7 mouse cellular contexts compared by ENCODE assay signal in the genomic region with DNA sequence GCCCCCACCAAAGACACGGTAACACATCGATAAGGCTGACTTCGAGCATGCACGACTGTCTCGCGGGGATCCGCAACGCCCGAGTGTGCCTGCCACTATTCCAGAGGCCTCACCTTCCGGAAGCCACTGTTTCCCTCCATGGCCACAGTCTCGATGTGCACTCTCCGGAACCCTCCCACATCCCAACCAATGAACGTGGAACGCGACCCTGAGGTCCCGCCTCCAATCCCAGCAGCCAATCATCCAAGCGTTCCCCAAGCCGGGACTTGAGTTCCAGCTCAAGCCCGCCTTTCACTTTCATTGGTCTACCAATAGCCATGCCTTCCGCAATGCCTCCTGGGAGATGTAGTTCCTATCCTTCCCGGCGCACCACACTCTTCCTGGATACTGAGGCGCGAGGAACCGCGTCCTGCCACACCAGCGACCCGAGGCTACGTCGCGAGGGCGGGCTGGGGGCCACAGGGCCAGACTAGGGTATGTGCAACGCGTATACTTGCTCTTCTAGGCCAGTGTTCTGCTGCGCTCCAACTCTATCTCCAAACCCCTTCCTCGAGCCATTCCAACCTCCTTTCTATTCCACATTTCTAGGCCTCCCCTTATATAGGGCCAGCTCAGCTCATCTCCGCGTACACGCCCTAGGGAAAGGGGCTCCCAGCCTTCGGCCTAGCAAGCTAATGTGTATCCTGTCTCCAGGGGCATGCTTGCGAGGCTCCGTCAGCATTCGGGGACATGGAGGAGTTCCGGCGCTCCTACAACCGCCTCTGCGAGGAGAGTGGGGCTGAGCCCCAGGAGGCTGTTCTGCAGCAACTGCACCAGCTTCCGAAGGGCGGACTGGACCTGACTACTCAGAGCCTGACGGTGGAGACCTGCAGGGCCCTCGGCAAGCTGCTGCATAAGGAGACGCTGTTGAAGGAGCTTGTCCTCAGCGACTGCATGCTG. TPM values are rescaled to one million over a fixed set of nuclear protein-coding genes. Genes with fewer than 3 reads are reported as not detected.
DNase-seq lines count a peak whose midpoint lies in the region; ATAC-seq lines count a peak whose summit lies in the region.

A gene (minus strand): TSS at position 159 of the 939 bp plus-strand sequence.
A gene (plus strand): TSS at position 346 of the 939 bp plus-strand sequence.

- no peaks in the 10 kb centered on the region; the same call in none of the 2 replicates for H3K36me3 ChIP-seq in embryonic facial prominence, embryonic 11.5 days (replicated peaks; ENCODE audit: control insufficient read depth, insufficient read depth, low read depth, low read length)
- H3K36me3 ChIP-seq in limb, embryonic 10.5 days: peaks cover 67% of the 10 kb centered on the region
- H3K36me3 ChIP-seq in midbrain, embryonic 13.5 days: peaks cover 59% of the 10 kb centered on the region

- H3K4me2 ChIP-seq in embryonic facial prominence, embryonic 11.5 days (ENCODE audit: low read depth, low read length): peak within 1 kb of the TSS; percentile 97
- peak within 1 kb of the TSS; percentile 99 for H3K4me2 ChIP-seq in midbrain, embryonic 13.5 days (replicated peaks)

- no peaks in the 10 kb centered on the region for H3K27me3 ChIP-seq in embryonic facial prominence, embryonic 11.5 days (ENCODE audit: control insufficient read depth, insufficient read depth, low read length)
- H3K27me3 ChIP-seq in limb, embryonic 10.5 days (ENCODE audit: low read depth, poor library complexity, severe bottlenecking): no peaks in the 10 kb centered on the region
- no peaks in the 10 kb centered on the region for H3K27me3 ChIP-seq in midbrain, embryonic 13.5 days

- H3K27ac ChIP-seq in embryonic facial prominence, embryonic 11.5 days (replicated peaks; ENCODE audit: low read depth, low read length): no peak within 1 kb of the TSS
- peak within 1 kb of the TSS; percentile 81 for H3K27ac ChIP-seq in limb, embryonic 10.5 days
- peak within 1 kb of the TSS; percentile 81 for H3K27ac ChIP-seq in midbrain, embryonic 13.5 days

- H3K9me3 ChIP-seq in embryonic facial prominence, embryonic 11.5 days (replicated peaks; ENCODE audit: control insufficient read depth, low read length): no peaks in the 10 kb centered on the region
- H3K9me3 ChIP-seq in limb, embryonic 10.5 days (replicated peaks): no peaks in the 10 kb centered on the region
- no peaks in the 10 kb centered on the region for H3K9me3 ChIP-seq in midbrain, embryonic 13.5 days

- DNase-seq in adrenal gland, postnatal 14 days: peak; percentile 97
- DNase-seq in embryonic facial prominence, embryonic 11.5 days (ENCODE audit: low spot score): peak; percentile 100
- DNase-seq in kidney, adult 11 months: peak; percentile 99
- peak; percentile 92 for DNase-seq in limb, embryonic 10.5 days (ENCODE audit: low spot score)
- DNase-seq in spleen, adult 12 weeks (ENCODE audit: low spot score): peak; percentile 93

- peak within 1 kb of the TSS; percentile 68 for H3K9ac ChIP-seq in embryonic facial prominence, embryonic 11.5 days (replicated peaks; ENCODE audit: low read length)
- H3K9ac ChIP-seq in midbrain, embryonic 13.5 days (replicated peaks): peak within 1 kb of the TSS; percentile 78

- H3K4me3 ChIP-seq in embryonic facial prominence, embryonic 11.5 days (ENCODE audit: low read depth, low read length): peak within 1 kb of the TSS; percentile 53
- H3K4me3 ChIP-seq in limb, embryonic 10.5 days: peak within 1 kb of the TSS; percentile 70
- H3K4me3 ChIP-seq in midbrain, embryonic 13.5 days (replicated peaks): peak within 1 kb of the TSS; percentile 61

- peak; percentile 93 for ATAC-seq in embryonic facial prominence, embryonic 11.5 days (replicated peaks; ENCODE audit: insufficient number of reproducible peaks, low FRiP score, low TSS enrichment, low read depth)
- peak; percentile 93 for ATAC-seq in granulocyte monocyte progenitor cell, adult 5-6 weeks (replicated peaks; ENCODE audit: poor library complexity, severe bottlenecking)
- ATAC-seq in midbrain, embryonic 13.5 days: peak; percentile 98

- peaks cover 5% of the 10 kb centered on the region; the same call in 1 of the 2 replicates for H3K4me1 ChIP-seq in embryonic facial prominence, embryonic 11.5 days (ENCODE audit: control insufficient read depth, insufficient read depth, low read length)
- H3K4me1 ChIP-seq in limb, embryonic 10.5 days: peaks cover 63% of the 10 kb centered on the region
- peaks cover 29% of the 10 kb centered on the region for H3K4me1 ChIP-seq in midbrain, embryonic 13.5 days (replicated peaks)

- 3% methylated on average over 53 of the region's 53 CpGs for WGBS in embryonic facial prominence, embryonic 11.5 days
- 4% methylated on average over 53 of the region's 53 CpGs for WGBS in limb, embryonic 10.5 days
- WGBS in midbrain, embryonic 13.5 days: 2% methylated on average over 53 of the region's 53 CpGs

RNA-seq across cellular contexts. Expression of the first gene that starts in this region (rescaled TPM):
- 46.4 and 52.5 TPM in 2 replicates for total RNA-seq in adrenal gland, postnatal 14 days (2021)
- polyA plus RNA-seq in embryonic facial prominence, embryonic 11.5 days (2014; fragmentation: Nextera tagmentation; extraction: Ambion mirVana): 118 and 124 TPM in 2 replicates
- total RNA-seq in granulocyte monocyte progenitor cell, adult 5-6 weeks (2014; fragmentation: Nextera tagmentation): 99.2 and 129 TPM in 2 replicates
- total RNA-seq in granulocyte monocyte progenitor cell, adult 5-6 weeks (2017): 110 and 151 TPM in 2 replicates
- polyA plus RNA-seq in limb, embryonic 10.5 days (2016; fragmentation: Nextera tagmentation; extraction: Ambion mirVana): 122 and 123 TPM in 2 replicates
- polyA plus RNA-seq in midbrain, embryonic 13.5 days (2015; fragmentation: Nextera tagmentation; extraction: Ambion mirVana): 99.9 and 112 TPM in 2 replicates

RNA-seq across cellular contexts. Expression of the second gene that starts in this region (rescaled TPM):
- total RNA-seq in adrenal gland, postnatal 14 days (2021): 27.2 and 31.5 TPM in 2 replicates
- polyA plus RNA-seq in embryonic facial prominence, embryonic 11.5 days (2014; fragmentation: Nextera tagmentation; extraction: Ambion mirVana): 35.0 and 35.9 TPM in 2 replicates
- 16.7 and 35.0 TPM in 2 replicates for total RNA-seq in granulocyte monocyte progenitor cell, adult 5-6 weeks (2014; fragmentation: Nextera tagmentation)
- total RNA-seq in granulocyte monocyte progenitor cell, adult 5-6 weeks (2017): 30.6 and 46.2 TPM in 2 replicates
- 52.8 and 60.8 TPM in 2 replicates for polyA plus RNA-seq in limb, embryonic 10.5 days (2016; fragmentation: Nextera tagmentation; extraction: Ambion mirVana)
- polyA plus RNA-seq in midbrain, embryonic 13.5 days (2015; fragmentation: Nextera tagmentation; extraction: Ambion mirVana): 60.6 and 71.8 TPM in 2 replicates
